Mouse (Mus musculus): ENCODE measurements around the gene Fcho1.

The Fcho1 gene

GRCm38 (mm10) chr8:71659751-71660150 lies 65.8 kb downstream of the Fcho1 start:
- no peak for DNase-seq (ENCODE audit: low spot score)

GRCm38 (mm10) chr8:71658515-71659049 lies 66.9 kb downstream of the Fcho1 start:
- no peak for DNase-seq (ENCODE audit: low spot score)
